Mouse (Mus musculus) layer of hippocampus, adult 6 months (tissue): ENCODE results near the gene Fam163b. TPM values are rescaled to one million over a fixed set of nuclear protein-coding genes. Genes with fewer than 3 reads are reported as not detected.

ENCODE experiments used
- long read RNA-seq, 2 experiments: library from polyadenylated mRNA; unstranded; transcript quantifications; one replicate each; pipeline ENCODE4 v2.0.0; 2019 to 2020
- polyA plus RNA-seq: library from polyadenylated mRNA; unstranded; fragments of <200 nt; fragmentation: Nextera tagmentation; gene quantifications from 2 replicates; pipeline ENCODE4 v1.2.3, GENCODE M21; 2021

Fam163b gene
- polyA plus RNA-seq = 113 and 150 TPM in 2 replicates
- long read RNA-seq, experiment 1, transcript Fam163b-201 (3 exons, 2,959 nt) = major isoform, 11 of 24 reads
- long read RNA-seq, experiment 1, partial matches to known transcripts = 0 of 24 reads
- long read RNA-seq, experiment 1, other reads (novel, unspliced or antisense) = 13 of 24 reads
- long read RNA-seq, experiment 2, transcript Fam163b-201 (3 exons, 2,959 nt) = major isoform, 15 of 19 reads
- long read RNA-seq, experiment 2, partial matches to known transcripts = 0 of 19 reads
- long read RNA-seq, experiment 2, other reads (novel, unspliced or antisense) = 4 of 19 reads

DNA sequence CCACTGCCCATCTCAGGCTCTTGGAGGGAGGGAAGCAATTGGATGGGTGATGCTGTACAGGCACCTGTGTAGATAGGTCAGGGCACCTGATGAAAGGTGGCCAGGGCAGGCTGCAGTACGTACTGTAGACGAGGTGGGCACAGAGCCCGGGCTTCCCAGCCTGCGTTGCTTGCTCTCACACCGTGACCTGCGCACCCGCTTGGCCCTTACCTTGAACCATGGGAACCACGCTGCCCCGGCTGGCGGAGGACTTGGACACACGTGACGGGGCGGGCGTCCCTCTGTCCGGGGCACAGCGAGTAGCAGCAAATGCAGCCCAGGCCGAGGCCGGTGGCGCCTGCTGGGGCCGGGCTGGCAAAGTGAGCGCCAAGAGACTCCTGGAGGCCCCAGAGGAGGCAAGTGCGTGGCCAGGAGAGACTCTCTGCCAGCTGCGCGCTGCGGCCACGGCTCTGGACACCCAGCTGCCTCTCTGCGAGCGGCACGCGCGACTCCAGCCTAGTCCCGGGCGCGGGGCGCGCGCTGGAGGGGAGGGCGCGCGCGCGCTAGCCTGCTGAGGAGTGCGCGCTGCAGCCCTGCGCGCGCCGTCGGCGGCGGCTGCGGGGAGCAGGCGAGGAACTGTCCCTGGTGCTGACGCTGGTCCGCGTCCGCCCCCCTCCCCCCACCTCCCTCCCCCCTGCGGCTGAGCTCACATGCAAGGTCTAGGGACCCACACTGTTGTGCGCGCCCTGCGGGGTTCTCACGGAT, at the start of gene Fam163b:
Fam163b (minus strand) TSS at position 542 of the 744 bp plus-strand sequence.

DNA sequence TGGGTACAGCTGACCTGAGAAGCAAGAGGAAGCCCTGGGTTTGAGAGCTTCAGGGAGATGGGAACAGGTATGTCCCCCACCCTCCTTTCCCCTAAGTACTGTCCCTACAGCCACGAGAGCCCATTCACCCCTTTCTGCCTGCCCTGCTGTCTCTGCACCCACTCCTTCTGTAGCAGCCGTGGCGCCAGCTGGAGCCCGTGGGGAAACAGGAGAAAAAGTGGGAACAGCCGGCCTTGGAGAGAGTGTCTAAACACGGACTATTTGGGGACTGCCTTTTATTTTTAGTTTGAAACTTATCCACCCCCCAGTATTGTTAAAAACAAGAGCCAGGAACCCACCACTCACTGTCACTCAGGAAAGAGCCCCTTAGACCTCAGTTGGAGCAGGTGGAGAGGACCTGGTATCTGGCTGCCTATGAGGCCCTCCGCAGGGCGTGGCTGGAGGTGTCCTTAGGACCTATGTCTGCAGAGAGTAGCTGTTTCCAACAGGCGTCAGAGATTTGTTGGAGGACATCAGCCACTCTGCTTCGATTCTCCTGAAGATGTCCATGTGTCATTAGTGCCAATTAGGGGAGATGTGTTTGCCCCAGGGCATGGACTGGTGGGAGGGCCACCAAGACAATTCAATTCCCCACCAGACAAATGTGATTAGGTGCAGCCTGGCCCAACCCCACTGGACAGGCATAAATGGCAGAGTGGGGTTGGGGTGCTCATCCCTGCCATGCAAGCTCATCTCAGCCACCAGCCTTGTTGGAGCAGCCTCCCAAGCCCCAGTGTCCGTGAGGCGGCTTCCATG, 22.7 kb upstream of the Fam163b start, which contains the start of gene Dbh:
Dbh (plus strand) TSS at position 438 of the 795 bp plus-strand sequence.

DNA sequence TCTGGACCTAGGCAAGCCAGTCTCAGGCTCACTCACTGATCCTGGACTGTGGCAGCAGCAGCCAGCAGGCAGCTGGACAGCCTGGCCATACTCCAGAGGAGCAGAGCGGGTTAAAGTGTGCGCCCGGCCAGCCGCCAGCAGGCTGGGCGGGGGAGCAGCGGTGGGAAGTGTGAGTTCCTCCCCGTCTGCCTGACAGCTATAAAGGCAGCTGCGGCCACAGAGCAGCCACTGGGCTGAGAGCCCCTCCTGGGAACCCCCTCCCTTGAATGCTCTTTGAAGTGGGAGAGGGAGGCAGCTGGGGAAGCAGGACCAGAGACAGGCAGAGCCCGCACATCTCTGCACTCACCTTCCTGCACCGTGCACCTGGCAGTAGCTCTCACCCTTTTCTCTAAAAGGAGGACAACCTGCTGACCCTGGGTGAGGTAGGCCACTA, 63.1 kb downstream of the Fam163b start, which contains the start of gene Adamtsl2:
Adamtsl2 (plus strand) TSS at position 228 of the 433 bp plus-strand sequence.

DNA sequence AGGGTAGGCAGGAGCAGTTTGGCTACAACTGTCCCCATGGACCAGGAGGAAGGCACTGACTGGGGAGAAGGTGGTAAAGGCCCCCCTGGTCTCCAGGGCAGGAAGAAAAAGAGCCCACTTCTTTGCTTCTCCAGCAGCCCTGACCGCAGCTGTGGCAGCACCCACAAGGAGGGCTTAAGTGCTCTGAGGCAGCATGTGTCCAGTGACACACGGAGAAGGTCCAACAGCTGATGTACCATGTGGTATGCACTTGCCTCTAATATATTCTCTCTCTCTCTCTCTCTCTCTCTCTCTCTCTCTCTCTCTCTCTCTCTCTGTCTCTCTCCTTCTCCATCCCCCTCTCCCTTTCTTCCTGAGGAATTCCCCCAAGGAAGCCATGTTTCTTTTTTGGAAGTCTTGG, 70.3 kb downstream of the Fam163b start, which contains the start of gene Mymk:
Mymk (minus strand) TSS at position 202 of the 400 bp plus-strand sequence.

Other genes with a start within 250 kb of the Fam163b start
- gene Surf6, start 239.6 kb downstream of the Fam163b start, polyA plus RNA-seq = 5.4 and 5.9 TPM in 2 replicates
- 43.0 and 43.9 TPM in 2 replicates for gene Med22, start 231.8 kb downstream of the Fam163b start, polyA plus RNA-seq
- gene Rpl7a, start 231.7 kb downstream of the Fam163b start, polyA plus RNA-seq = 298 and 299 TPM in 2 replicates
- 30.0 and 31.6 TPM in 2 replicates for gene Surf2, start 226.1 kb downstream of the Fam163b start, polyA plus RNA-seq
- 150 and 152 TPM in 2 replicates for gene Surf1, start 226.0 kb downstream of the Fam163b start, polyA plus RNA-seq
- 90.1 and 99.9 TPM in 2 replicates for gene Surf4, start 208.6 kb downstream of the Fam163b start, polyA plus RNA-seq
- 0.06 and 0.18 TPM in 2 replicates for gene Stkld1, start 208.4 kb downstream of the Fam163b start, polyA plus RNA-seq
- gene Rexo4, start 178.1 kb downstream of the Fam163b start, polyA plus RNA-seq = 33.3 and 35.0 TPM in 2 replicates
- gene Adamts13, start 169.1 kb downstream of the Fam163b start, polyA plus RNA-seq = 5.7 and 6.0 TPM in 2 replicates
- gene Cacfd1, start 132.6 kb downstream of the Fam163b start, polyA plus RNA-seq = 51.1 and 52.4 TPM in 2 replicates
- gene Slc2a6, start 114.5 kb downstream of the Fam163b start, polyA plus RNA-seq = 31.6 and 33.9 TPM in 2 replicates
- gene Mymk, start 70.3 kb downstream of the Fam163b start, polyA plus RNA-seq = 0.36 and 0.45 TPM in 2 replicates
- gene Adamtsl2, start 63.1 kb downstream of the Fam163b start, polyA plus RNA-seq = 22.4 and 24.9 TPM in 2 replicates
- gene Dbh, start 22.7 kb upstream of the Fam163b start, polyA plus RNA-seq = 0.10 and 0.19 TPM in 2 replicates
- gene Sardh, start 105.8 kb upstream of the Fam163b start, polyA plus RNA-seq = 4.3 and 5.3 TPM in 2 replicates